Mouse (Mus musculus) embryonic facial prominence, embryonic 11.5 days (tissue): Measurements from ENCODE around the gene Tanc2. TPM values are rescaled to one million over a fixed set of nuclear protein-coding genes. Genes with fewer than 3 reads are reported as not detected.

ENCODE experiments used
- ATAC-seq: fragments of 200-750 bp; cut with Nextera tagmentation; replicated peaks from 2 replicates; pipeline ENCODE4 v1.8.0; 2017; ENCODE audit warnings: low read depth; ENCODE audit not compliant: insufficient number of reproducible peaks, low FRiP score, low TSS enrichment
- DNase-seq: peaks from one replicate; pipeline ENCODE4 v3.0.0-alpha.2; 2015; ENCODE audit warnings: low spot score
- H3K27ac ChIP-seq: fragments of 300-500 bp; sonication (generic); replicated peaks from 2 replicates; pipeline ENCODE4 v1.5.1; 2014; ENCODE audit warnings: mild to moderate bottlenecking, low read depth, low read length, control low read depth
- H3K27me3 ChIP-seq: fragments of 300-500 bp; sonication (generic); 2 replicates; pipeline ENCODE4 v1.6.1; 2014; ENCODE audit warnings: mild to moderate bottlenecking, low read length, moderate library complexity, mixed read lengths; ENCODE audit not compliant: control insufficient read depth, insufficient read depth
- H3K36me3 ChIP-seq: fragments of 300-500 bp; sonication (generic); replicated peaks from 2 replicates; pipeline ENCODE4 v1.6.1; 2014; ENCODE audit warnings: low read depth, mild to moderate bottlenecking, low read length, moderate library complexity, mixed read lengths; ENCODE audit not compliant: control insufficient read depth, insufficient read depth
- H3K4me1 ChIP-seq: fragments of 300-500 bp; sonication (generic); 2 replicates; pipeline ENCODE4 v1.6.1; 2014; ENCODE audit warnings: low read length, mixed read lengths; ENCODE audit not compliant: control insufficient read depth, insufficient read depth
- H3K4me2 ChIP-seq: fragments of 300-500 bp; sonication (generic); 2 replicates; pipeline ENCODE4 v1.6.1; 2014; ENCODE audit warnings: low read depth, mild to moderate bottlenecking, control low read depth, low read length, moderate library complexity
- H3K4me3 ChIP-seq: fragments of 300-500 bp; sonication (generic); 2 replicates; pipeline ENCODE4 v1.5.1; 2014; ENCODE audit warnings: low read depth, low read length, control low read depth
- H3K9ac ChIP-seq: fragments of 300-500 bp; sonication (generic); replicated peaks from 2 replicates; pipeline ENCODE4 v1.6.1; 2014; ENCODE audit warnings: mild to moderate bottlenecking, control low read depth, low read length
- H3K9me3 ChIP-seq: fragments of 300-500 bp; sonication (generic); replicated peaks from 2 replicates; pipeline ENCODE4 v1.6.1; 2016; ENCODE audit warnings: mild to moderate bottlenecking, low read length, inconsistent platforms, mixed read lengths; ENCODE audit not compliant: control insufficient read depth
- WGBS: fragments of 180-500 bp; shearing (Covaris S2); extraction: QIAGEN DNeasy Blood & Tissue Kit; methylation state at CpG from one replicate; pipeline ENCODE4 v1.1.7; 2014; 5-methylcytosine and 5-hydroxymethylcytosine counted together
- polyA plus RNA-seq: library from polyadenylated mRNA; unstranded; fragments of >200 nt; fragmentation: Nextera tagmentation; extraction: Ambion mirVana; gene quantifications from 2 replicates; pipeline ENCODE4 v1.2.1, GENCODE M21; 2014

Gene Tanc2
- polyA plus RNA-seq, 1 experiment from 2014 or later = 12.1 TPM

- Histone ChIP-seq H3K4me2 (no peak overlapping the region), H3K9me3 (no peaks in the 10 kb centered on the region), H3K9ac (no peak overlapping the region), H3K4me1 (no peaks in the 10 kb centered on the region), H3K27me3 (no peaks in the 10 kb centered on the region), H3K27ac (no peak overlapping the region), H3K36me3 (no peaks in the 10 kb centered on the region), H3K4me3 (no peak overlapping the region)
- WGBS = 80% methylated on average over 4 of the region's 4 CpGs
- ATAC-seq = no peak
- DNase-seq = no peak
Observed at GRCm38 (mm10) chr11:105655335-105655734, 65.5 kb downstream of the Tanc2 start.

GRCm38 (mm10) chr11:105667879-105668278 lies 78.1 kb downstream of the Tanc2 start:
- Histone ChIP-seq H3K9ac (no peak overlapping the region), H3K4me3 (no peak overlapping the region), H3K27me3 (no peaks in the 10 kb centered on the region), H3K9me3 (no peaks in the 10 kb centered on the region), H3K27ac (no peak overlapping the region), H3K4me1 (no peaks in the 10 kb centered on the region), H3K36me3 (no peaks in the 10 kb centered on the region), H3K4me2 (no peak overlapping the region)
- DNase-seq = no peak
- ATAC-seq = no peak
- WGBS = 79% methylated on average over 1 of the region's 1 CpGs

GRCm38 (mm10) chr11:105678996-105679395 lies 89.2 kb downstream of the Tanc2 start:
- Histone ChIP-seq H3K36me3 (no peaks in the 10 kb centered on the region), H3K27ac (no peak overlapping the region), H3K4me2 (no peak overlapping the region), H3K9ac (no peak overlapping the region), H3K4me1 (no peaks in the 10 kb centered on the region), H3K9me3 (no peaks in the 10 kb centered on the region), H3K27me3 (no peaks in the 10 kb centered on the region), H3K4me3 (no peak overlapping the region)
- ATAC-seq (no peak), DNase-seq (no peak)
- WGBS = 78% methylated on average over 1 of the region's 1 CpGs

- H3K27ac ChIP-seq = no peak overlapping the region
- H3K4me3 ChIP-seq = no peak overlapping the region
- DNase-seq (no peak), ATAC-seq (no peak)
- no peaks in the 10 kb centered on the region for H3K36me3 ChIP-seq
- H3K27me3 ChIP-seq = no peaks in the 10 kb centered on the region
- no peaks in the 10 kb centered on the region for H3K9me3 ChIP-seq
- H3K4me2 ChIP-seq = no peak overlapping the region
- no peak overlapping the region for H3K9ac ChIP-seq
- H3K4me1 ChIP-seq = no peaks in the 10 kb centered on the region
Observed at GRCm38 (mm10) chr11:105684747-105685146, 95.0 kb downstream of the Tanc2 start.

- Histone ChIP-seq H3K4me3 (no peak overlapping the region), H3K4me1 (no peaks in the 10 kb centered on the region), H3K27ac (no peak overlapping the region), H3K9me3 (no peaks in the 10 kb centered on the region), H3K4me2 (no peak overlapping the region), H3K27me3 (no peaks in the 10 kb centered on the region), H3K9ac (no peak overlapping the region), H3K36me3 (no peaks in the 10 kb centered on the region)
- WGBS = 87% methylated on average over 3 of the region's 3 CpGs
- DNase-seq (no peak), ATAC-seq (no peak)
Observed at GRCm38 (mm10) chr11:105700528-105700927, 110.7 kb downstream of the Tanc2 start.

- H3K4me2 ChIP-seq = no peak overlapping the region
- 70% methylated on average over 1 of the region's 1 CpGs for WGBS
- no peak overlapping the region for H3K4me3 ChIP-seq
- no peak overlapping the region for H3K9ac ChIP-seq
- H3K4me1 ChIP-seq = no peaks in the 10 kb centered on the region
- H3K9me3 ChIP-seq = no peaks in the 10 kb centered on the region
- DNase-seq (no peak), ATAC-seq (no peak)
- H3K36me3 ChIP-seq = no peaks in the 10 kb centered on the region
- no peak overlapping the region for H3K27ac ChIP-seq
- no peaks in the 10 kb centered on the region for H3K27me3 ChIP-seq
Observed at GRCm38 (mm10) chr11:105719660-105720059, 129.9 kb downstream of the Tanc2 start.

- Histone ChIP-seq H3K4me2 (no peak overlapping the region), H3K9me3 (no peaks in the 10 kb centered on the region), H3K27ac (no peak overlapping the region), H3K4me1 (no peaks in the 10 kb centered on the region), H3K27me3 (no peaks in the 10 kb centered on the region), H3K9ac (no peak overlapping the region), H3K4me3 (no peak overlapping the region), H3K36me3 (no peaks in the 10 kb centered on the region)
- ATAC-seq (no peak), DNase-seq (peak; percentile 56)
- WGBS = 61% methylated on average over 6 of the region's 6 CpGs
Observed at GRCm38 (mm10) chr11:105731541-105731940, 141.8 kb downstream of the Tanc2 start.

- no peak overlapping the region for H3K9ac ChIP-seq
- WGBS = 72% methylated on average over 4 of the region's 4 CpGs
- H3K4me2 ChIP-seq = no peak overlapping the region
- H3K27me3 ChIP-seq = no peaks in the 10 kb centered on the region
- no peak overlapping the region for H3K4me3 ChIP-seq
- DNase-seq = no peak
- H3K4me1 ChIP-seq = no peaks in the 10 kb centered on the region
- no peaks in the 10 kb centered on the region for H3K36me3 ChIP-seq
- no peak for ATAC-seq
- no peak overlapping the region for H3K27ac ChIP-seq
- H3K9me3 ChIP-seq = no peaks in the 10 kb centered on the region
Observed at GRCm38 (mm10) chr11:105731989-105732531, 142.3 kb downstream of the Tanc2 start.
